Mouse (Mus musculus) induced T-regulatory cell, adult 2 months (primary cell): Measurements from ENCODE around the gene Adgrf5.
A peak's percentile ranks its signal among the peaks of the same experiment; 100 is the strongest.
"Not testable (repeated sequence)": the region's sequence is repeated elsewhere in the genome, so short reads cannot be mapped to it uniquely, and the experiment has no call there.

Experiments used
- DNase-seq: peaks from one replicate; pipeline ENCODE4 v3.0.0-alpha.2; 2012; ENCODE audit warnings: low read depth

Gene Adgrf5

DNA sequence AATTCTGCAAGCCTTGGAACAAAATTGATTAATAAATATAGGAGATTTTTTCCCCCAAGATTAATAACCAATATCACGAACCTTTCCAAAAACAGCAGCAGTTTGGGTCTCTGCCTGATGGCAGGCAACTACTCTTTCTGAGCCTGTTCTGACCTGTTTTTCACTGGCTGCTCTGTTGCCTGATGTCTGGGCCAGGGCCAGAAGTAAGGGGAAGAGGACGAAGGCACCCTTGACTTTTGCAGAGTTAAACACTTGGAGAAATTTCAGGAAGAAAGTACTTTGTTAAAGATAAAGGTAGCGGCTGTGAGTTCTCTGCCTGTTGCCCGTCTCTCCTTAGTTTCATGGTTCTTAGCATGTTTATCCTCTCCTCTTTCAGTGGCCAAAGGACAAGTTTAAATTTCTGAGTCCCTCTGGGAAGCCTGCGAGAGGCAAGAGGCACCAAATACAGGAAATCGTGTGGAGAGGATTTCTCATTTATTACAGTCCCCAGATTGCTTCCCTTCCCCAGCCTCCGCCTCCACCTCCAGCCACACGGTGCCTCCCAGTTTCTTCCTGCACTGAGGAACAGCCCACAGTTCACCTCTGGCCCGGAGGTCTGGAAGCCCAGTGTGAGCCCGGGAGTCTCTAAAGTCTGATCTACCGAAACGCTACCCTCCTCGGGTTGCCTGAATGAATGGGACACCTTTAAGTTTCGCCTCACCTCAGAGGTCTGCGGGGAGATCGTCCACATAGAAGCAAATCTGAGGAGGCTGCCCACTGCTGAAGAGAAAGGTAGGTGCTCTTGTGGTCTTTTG, at the start of gene Adgrf5:
TSS of gene Adgrf5 (plus strand) at position 626 of the 794 bp plus-strand sequence.
- DNase-seq: no peak

DNA sequence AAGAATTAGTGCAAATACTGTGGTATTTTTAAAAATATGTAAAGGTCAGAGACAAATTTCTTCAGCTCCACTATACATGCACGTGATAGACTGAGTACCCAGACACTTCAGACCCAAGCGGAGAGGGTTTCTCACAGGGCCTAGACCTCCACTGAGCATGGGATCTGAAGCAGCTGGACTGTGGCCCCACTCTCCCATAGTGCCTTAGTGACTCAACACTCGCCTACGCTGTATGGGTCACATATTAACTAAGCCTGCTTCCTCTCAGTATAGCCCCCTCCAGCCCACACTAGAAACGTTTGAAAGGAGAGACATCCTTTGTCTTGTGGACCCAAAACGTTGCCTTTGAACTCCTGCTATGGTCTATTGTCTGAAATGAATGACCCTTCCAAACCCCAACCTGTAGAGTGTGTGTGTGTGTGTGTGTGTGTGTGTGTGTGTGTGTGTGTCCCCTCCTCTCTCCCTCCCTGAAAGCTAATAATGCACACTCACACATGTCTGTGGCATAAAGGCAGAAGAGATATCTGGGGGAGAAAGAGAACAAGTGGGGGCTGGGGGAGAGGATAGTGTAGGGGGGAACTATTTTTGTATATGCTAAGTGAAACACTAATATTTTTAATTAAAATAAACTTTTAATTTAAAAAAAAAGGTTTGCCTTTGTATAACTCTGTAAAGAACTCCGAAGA, 34.1 kb upstream of the Adgrf5 start:
- no peak for DNase-seq

DNA sequence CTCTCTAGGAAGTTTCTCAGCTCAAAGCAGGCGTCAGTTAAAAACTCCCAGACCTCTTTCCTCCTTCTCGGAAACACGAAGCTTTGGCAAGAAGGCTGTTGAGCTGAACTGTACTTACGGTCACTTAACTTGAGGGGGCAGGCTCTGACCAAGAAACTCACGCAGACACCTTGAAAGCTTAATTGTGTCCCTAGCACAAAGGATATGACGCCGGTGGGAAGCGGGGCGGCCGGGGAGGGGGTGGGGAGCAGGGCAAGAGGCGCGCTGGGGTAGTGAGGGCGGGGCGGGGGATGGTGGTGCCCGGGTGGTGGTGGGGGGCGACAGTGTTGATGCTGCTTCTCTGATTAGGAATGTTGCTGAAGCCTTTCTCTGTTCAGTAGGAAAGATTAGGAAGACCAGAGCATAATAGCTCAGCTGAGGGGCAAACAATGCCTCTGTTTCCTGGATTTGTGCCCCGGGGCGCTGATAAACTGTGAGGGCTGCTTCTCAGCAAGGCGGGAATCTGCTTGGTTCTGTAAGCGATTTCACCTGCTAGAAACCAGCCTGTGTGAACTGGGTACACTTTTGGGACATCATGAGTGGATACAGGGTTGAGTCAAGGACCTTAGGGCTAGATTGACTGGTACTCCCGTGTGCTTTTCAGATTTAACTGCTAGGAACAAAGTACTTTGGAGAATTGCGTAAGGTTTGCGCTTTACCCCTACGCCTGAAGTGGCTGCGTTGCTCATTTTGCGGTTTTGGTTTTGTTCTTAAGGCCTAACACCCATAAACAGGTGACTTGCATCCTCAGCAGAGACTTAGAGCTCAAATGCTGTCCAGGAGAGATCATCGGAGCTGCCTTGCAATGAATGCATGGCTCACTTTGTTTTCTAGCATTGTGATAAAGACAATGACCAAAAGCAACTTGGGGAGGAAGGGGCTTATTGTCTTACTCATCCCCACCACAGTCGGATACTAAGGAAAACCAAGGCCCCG, 33.2 kb upstream of the Adgrf5 start:
- DNase-seq: peak; percentile 5

DNA sequence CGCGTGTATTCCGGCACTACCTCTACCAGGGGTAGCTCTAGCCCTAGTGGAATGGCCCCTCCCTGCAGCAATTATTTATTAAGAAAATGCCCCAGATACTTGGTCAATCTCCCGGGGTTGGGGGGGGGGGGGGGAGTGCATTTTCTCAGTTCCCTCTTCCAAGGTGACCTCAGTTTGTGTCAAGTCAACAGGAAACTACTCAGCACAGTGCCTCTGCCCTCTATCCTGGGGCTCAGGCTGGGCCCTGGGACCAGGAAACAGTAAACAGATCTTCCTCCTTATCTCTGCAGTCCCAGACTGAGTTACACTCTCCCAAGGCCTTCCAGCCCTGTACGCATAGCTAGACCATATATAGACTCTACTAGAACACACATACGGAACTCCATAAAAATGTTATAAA, 32.4 kb upstream of the Adgrf5 start:
- no peak for DNase-seq

DNA sequence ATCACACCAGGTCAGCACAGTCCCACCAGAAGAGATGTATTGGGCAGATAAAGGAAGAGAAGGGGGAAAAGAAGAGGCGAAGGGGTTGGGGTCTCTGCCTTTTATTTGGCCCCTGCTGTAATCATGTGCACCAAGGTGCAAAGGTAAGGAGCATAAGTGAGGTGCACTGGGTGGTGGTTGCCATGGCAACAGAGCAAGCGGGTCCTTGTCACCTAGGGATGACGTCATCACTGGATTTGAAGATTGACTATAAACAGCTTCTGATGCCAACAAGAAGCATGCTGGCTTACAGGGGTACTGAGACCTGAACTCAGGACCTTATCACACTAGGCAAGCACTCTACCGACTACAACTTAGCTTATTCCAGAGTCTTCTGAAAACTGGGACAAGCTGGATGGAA, 31.0 kb upstream of the Adgrf5 start:
- DNase-seq: no peak

DNA sequence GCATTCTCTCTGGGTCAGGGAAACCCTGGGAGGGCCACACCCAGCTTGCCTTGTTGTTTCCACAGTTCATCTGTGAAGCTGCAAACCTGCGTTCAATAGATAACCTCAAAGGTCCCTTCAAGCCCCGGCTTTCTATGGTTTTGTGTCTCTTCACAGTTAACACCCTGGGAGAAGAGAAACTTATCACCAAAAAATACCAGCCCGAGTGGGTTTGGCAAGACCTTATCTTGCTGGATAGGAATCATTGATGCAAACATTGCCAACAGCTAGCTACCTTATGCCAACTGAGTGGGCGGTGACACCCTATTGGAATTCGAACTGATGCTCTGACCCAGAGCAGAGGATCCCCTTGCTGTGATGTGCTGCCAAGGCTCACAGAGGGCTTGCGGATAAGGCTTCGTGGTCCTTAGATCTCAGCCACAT, 30.5 kb upstream of the Adgrf5 start:
- DNase-seq: no peak

DNA sequence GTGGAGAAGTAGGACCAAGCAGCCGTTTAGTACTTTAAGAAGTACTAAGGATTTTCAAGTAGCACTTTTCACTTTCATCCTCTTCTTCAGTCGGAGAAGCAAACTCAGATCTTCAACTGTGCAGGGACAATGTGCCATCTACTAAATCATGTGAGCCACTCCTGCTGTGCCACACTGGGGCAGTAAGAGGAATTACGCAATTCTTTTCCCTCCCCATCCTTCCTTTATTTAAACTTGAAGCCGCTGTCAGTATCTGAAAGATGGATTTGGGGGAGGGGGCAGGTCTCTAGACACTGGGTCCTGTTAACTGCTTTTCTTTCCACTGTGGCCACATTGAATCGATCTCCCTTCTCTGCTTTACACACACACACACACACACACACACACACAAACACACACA, 27.6 kb upstream of the Adgrf5 start:
- DNase-seq: no peak

DNA sequence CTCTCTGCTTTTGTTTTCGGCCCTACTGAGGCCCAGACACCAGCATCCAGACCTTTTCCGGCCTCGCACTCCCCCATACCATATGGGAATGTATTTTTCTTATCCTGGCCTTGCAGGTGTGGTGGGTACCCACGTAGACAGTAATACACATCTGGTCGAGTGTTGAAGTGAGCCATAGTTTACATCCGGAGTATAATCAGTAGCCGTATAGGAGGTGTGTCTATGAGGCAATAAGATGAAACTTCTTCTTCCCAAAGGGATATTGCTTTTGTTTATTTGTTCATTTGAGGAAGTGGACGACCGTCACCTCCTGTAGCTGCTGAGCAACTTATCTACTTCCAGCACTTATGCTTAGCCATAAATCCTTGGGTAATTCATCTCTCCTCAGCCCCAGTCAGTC, 26.2 kb upstream of the Adgrf5 start:
- no peak for DNase-seq

DNA sequence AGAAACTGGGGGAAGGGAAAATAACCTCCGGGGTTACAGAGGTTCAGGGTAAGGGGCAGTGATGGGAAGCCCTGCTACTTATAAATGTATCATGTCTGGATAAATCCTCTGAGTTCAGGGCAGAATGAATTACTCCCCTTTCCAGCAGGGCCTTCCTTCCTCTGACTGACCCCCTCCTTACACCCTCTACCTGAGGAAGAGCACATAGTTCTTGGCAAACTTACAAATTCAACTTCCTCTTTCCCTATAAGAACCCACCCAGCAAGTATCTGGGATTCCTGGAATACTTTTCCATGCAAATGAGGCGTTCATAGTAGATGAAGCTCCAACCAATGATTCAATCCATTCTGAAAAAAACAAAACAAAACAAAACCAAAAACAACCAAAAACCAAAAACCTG, 22.6 kb upstream of the Adgrf5 start:
- DNase-seq: no peak

DNA sequence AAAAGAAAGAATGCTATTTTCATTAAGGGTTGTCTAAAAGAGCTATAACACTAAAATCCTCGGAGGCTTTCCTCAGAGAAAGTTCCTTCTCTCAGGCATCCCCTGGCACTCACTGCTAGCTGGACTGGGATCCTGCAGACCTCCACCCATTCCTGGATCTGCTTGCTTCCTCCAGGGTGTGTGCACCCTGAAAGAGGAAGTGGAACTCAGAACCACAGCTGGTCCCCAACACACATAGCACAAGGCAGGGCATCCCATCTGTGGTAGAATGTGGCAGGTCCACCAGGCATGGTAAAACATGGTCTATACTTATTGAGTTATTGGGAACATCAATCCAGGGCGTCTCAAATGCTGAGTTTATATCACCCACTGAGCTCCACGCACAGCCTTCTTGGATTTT, 22.0 kb upstream of the Adgrf5 start:
- no peak for DNase-seq

DNA sequence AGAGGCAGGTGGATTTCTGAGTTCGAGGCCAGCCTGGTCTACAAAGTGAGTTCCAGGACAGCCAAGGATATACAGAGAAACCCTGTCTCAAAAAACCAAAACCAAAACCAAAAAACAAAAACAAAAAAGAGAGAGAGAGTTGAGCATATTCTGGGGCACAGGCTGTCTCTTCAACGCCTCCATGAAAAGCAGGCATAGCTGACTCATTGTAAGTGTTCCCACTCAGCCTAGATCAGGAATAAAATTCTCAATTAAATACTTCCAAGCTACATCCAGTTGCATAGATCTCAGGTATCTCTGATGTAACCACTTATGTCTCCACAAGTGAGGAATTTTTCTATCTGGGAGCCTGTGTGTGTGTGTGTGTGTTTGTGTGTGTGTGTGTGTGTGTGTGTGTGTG, 13.8 kb upstream of the Adgrf5 start:
- DNase-seq: not testable (repeated sequence)

DNA sequence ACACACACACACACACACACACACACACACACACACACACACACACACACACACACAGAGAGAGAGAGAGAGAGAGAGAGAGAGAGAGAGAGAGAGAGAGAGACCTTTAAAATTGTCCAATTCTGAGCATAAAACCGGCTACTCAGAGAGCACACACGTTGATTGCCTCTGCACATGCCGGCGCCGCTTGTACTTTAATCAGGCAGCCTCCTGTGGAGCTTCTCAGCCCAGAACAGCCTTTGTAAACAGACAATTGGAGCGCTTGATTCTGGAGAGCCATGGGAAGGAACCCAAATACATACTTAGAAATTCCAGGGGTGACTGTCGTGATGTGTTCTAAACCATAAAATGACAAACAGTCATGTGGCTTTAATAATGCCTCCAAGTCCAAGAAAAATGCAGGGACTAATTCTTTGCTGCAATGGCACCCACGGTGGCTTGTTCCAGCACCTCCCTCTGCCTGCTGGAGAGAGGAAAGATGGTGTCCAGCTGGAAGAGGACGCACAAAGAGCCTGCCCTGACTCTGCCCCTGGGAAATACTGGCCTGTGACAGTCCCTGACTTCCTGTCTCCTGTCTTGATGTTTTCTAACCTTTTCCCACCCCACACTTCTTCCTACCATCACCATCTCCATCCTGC, 2.2 kb upstream of the Adgrf5 start:
- no peak for DNase-seq

DNA sequence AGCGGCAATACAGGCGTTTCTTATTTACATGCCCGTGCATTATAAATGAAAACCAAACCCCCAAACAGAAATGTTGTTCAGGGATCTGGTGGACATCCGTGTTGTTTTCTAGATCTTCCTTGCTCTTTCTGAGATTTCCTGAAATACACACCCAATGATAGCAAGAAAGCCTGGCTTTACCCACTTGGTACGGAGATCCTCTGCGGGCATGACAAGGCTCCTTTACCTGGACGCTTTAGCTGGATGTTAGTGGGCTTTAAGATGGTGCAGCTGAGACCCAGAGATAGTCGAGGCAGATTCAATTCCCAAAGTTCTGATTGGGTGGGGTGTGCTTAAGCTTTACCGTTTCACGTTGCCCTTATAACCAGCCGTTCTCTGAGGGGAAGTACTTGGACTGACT, 770 bp downstream of the Adgrf5 start:
- DNase-seq: no peak

DNA sequence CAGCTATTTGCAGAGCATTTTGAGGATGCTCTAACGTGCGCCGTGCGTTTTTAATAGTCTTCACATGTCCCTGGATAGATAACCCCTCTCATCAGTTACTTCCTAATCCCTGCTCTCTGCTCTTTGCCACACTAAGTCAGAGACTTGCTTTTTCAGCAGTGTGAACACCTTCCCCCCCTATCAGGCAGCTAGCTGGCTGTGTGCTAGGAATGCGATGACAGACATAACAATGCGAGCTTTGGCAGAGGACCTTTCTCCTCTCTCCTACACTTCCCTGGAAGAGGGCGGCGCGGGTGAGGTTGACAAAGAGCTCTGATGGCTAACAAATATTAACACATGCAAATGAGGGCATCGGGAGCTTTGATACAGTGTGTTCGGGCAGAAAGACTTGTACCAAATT, 2.1 kb downstream of the Adgrf5 start:
- no peak for DNase-seq

DNA sequence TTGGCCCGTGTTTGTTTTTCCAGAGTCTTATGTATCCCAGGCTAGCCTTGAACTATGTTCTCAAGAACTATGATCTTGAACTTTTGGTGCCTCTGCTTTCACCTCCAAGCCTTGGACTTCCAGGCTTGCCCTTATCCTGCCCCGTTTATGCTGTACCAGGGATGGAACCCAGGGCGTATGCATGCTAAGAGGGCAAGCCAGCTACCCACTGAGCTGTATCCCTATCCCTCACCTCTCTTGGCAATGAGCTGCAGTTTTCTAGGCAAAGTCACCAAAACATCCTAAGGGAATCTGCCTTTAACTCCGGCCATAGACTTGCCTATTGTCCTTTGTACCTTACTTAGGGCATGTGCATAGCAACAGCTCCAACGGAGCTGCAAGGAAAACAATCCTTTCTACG, 2.6 kb downstream of the Adgrf5 start:
- no peak for DNase-seq

DNA sequence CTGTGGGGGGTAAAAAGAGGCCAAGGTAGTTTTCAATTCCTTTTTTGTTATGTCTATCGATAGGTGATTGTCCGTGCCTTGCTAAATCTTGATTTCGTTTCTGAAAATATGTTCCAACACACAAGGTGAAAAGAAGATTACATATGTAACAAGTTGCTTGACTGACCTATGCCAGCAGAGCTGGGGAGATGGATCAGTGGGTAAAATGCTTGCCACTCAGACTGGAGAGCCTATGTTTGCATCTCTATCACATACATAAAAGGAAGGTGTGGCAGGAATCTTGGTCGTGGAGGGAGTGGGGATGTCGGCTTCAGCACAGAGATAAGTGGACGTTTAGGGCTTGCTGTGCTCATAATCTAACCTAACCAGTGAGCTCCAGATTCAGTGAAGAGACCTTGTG, 3.7 kb downstream of the Adgrf5 start:
- no peak for DNase-seq

DNA sequence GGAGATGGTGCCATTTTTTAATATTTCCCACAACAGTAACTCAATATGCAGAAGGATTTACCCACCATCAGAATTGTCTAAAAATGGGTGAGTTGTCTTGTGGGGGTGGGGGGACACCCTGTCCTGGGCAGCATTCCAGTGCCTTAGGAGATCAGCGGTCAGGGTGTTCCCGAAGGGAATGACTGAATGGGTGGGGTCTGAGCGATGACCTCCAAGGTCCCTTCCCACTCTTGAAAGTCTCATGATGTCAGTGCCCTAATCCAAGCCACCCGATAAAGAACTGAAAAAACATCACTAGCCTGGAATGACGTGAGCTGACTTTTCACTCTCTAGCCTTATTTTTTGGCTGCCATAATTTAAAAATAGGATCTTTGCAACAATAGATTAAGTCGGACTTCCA, 5.0 kb downstream of the Adgrf5 start:
- DNase-seq: no peak

DNA sequence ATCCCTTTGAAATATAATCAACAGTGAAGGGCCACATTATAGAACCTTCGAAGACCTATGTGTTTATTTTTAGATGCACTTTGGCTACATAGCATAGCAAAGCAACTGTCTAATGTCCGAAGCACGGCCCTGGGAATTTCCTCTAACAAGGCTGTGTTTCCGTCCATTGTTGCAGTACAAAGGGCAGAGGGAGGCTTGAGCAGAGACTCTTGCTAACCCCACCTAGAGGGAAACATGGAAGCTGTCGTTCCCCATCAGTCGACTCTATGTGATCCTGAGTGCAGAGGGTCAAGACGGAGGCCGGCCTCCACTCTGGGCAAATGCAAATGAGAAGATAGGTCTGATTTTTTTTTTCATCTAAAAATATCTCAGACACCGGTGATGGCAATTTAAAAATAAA, 6.2 kb downstream of the Adgrf5 start:
- no peak for DNase-seq

DNA sequence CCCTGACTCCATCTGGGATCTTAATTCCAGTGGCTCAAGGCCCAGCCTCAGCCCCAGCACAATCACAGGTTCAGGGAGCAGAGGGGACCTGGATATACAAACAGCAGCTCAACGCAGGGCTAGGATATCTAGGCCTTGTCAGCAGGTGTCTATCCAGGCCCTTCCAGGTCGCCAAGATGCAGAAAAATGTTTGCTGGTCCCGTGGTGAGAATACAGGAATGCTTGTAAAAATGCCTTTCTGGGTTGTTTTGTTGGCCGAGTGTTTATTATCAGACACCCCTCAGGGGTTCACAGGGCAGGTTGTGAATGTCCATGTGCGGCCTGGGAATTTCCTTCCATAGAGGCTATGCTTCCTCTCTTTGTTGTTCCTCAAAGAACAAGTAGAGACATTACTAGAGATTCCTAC, 7.9 kb downstream of the Adgrf5 start:
- DNase-seq: no peak

DNA sequence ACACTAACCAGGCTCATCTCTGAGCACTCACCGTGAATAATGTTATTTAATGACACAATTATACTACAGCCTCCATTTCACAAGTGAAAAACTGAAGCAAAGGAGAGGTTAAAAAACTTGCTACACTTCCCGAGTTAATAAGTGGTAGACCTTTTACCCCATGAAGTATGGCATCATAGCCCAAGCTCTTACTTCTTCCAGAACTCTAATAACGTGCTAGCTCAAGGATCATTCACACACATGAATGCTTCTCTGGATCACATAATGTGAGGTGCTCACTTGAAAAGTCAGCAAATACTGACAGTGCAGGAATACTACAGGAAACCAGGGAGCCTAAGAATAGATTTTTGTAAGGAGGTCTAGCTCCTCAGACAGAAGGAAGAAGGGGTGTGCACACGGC, 12.4 kb downstream of the Adgrf5 start:
- DNase-seq: no peak

DNA sequence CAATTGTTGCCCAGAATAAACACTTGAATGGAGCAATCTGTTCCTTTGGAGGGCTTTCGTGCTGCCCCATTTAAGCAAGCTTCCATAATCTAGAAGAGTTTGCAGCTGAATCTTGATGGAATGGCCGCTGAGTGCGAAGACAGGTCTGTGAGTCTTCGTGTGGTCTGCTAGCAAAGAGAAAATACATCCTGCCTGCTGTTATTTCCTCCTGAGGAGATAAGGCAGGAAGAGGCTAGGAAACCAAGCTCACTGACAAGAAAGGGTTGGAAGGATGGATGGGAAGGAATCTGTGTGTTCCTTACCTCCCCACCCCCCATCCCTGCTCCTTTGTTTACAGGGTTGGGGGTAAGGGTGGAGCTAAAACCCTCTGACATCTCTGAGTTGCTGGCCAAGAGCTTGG, 13.8 kb downstream of the Adgrf5 start:
- DNase-seq: no peak

DNA sequence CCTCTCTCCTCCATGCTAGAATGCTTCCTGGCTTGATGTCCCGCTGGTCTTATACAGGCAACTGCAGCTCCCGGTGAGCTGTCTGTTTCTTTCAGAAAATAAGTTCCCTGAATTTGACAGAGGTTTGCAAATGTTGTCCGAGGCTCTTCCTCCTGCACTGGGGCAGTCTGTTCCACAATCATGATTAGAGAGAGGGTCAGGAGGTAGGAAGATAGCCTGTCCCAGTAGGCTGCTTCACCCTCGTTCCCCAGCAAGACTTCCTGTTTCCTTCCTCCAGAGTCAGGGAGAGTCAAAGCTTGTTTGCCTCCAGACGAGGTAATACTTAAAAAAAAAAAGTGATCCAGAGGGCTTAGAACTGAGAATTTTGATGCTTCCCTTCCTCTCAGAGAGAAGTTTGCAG, 16.3 kb downstream of the Adgrf5 start:
- no peak for DNase-seq
